Mouse (Mus musculus) lung, postnatal 0 days (tissue): Measurements from ENCODE around the gene Rac3.

Source experiments
- CTCF ChIP-seq: IDR thresholded peaks from 2 replicates; pipeline ENCODE4 v1.5.1; 2016; ENCODE audit warnings: antibody characterized with exemption, mild to moderate bottlenecking
- EP300 ChIP-seq: IDR thresholded peaks from 2 replicates; pipeline ENCODE4 v1.6.1; 2016; ENCODE audit warnings: antibody characterized with exemption, mild to moderate bottlenecking, control low read depth

DNA sequence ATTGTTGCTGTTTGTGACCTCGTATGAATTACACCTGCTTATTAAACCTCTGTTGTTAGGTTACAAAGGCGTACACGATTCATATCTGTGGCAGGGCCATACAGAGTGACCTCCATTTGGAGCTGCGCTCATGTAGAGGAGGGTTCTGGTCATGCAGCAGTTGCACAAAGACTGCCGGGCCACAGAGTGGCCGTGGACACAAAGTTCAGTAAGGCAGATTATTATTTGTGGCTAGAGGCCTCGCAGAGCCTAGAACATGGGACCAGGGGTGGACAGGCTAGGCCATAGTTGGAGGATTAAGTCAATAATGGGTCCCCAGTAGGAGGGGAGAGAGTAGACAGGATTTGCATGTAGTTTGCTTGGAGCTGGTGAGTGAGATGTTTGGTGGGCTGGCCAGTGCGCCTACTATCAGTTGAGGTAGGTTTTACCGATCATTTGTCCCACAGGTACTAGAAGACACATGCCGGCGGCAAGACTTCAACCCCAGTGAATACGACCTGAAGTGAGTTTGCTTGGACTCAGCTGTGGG lies 47.6 kb upstream of the Rac3 start:
- TF ChIP-seq CTCF (no peak), EP300 (no peak)
